Mouse (Mus musculus): ENCODE data around the gene St6galnac4. TPM values are rescaled to one million over a fixed set of nuclear protein-coding genes. Genes with fewer than 3 reads are reported as not detected.

St6galnac4 gene
- polyA plus RNA-seq, 1 experiment from 2014 or later, result 18.9 TPM

DNA sequence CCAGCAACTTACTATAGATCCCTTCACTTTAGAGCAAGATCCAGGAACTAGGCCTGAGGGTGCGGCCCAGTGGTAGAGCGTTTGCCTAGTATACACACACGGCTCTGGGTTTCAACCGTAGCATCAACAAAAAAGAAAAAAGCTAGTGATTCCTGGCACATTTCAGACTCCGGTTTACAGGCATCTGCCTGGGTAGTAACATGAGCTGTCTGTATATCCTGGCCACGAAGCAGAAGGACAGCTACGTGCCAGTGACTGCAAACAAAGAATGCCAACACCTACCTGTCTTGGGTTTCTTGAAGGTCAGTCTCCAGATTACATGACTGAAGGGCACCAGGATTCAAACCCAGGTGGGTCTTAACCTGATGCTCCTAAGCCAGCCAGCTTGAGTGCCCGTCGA, 37.7 kb upstream of the St6galnac4 start:
- Histone ChIP-seq H3K27me3 (replicated peaks) (no peaks in the 10 kb centered on the region), H3K4me1 (0 out of 2 replicates have a peak, but pooled peaks cover 3% of the 10 kb centered on the region), H3K36me3 (no peaks in the 10 kb centered on the region), H3K9ac (no peak overlapping the region), H3K4me2 (no peak overlapping the region), H3K27ac (no peak overlapping the region), H3K9me3 (replicated peaks) (no peaks in the 10 kb centered on the region), H3K4me3 (no peak overlapping the region)
- ATAC-seq, result no peak
- 78% methylated on average over 9 of the region's 9 CpGs for WGBS (ENCODE audit: insufficient replicate concordance)

DNA sequence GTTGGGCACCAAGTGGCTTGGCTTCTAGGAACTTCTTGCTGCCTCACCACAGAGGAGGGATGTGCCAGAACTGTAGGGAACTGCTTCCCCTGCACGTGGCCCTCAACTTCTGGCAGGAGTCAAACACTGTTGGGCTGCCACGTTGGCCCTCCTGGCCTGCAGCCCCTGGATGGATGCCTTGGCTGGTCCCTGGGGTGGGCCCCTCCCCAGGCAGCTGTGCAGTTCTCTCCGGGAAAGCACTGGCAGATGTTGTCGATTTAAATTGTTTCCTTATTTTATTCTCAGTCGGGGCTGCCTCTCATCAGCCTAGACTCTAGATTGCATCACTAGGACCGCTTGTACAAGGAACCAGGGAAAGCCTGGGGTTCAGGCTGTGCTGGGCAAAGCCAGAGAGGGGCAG, 37.1 kb upstream of the St6galnac4 start:
- Histone ChIP-seq H3K27ac (no peak overlapping the region), H3K4me1 (0 out of 2 replicates have a peak, but pooled peaks cover 6% of the 10 kb centered on the region), H3K27me3 (replicated peaks) (no peaks in the 10 kb centered on the region), H3K4me3 (no peak overlapping the region), H3K36me3 (no peaks in the 10 kb centered on the region), H3K4me2 (no peak overlapping the region), H3K9me3 (replicated peaks) (no peaks in the 10 kb centered on the region), H3K9ac (no peak overlapping the region)
- 61% methylated on average over 6 of the region's 6 CpGs for WGBS (ENCODE audit: insufficient replicate concordance)
- ATAC-seq, result no peak

DNA sequence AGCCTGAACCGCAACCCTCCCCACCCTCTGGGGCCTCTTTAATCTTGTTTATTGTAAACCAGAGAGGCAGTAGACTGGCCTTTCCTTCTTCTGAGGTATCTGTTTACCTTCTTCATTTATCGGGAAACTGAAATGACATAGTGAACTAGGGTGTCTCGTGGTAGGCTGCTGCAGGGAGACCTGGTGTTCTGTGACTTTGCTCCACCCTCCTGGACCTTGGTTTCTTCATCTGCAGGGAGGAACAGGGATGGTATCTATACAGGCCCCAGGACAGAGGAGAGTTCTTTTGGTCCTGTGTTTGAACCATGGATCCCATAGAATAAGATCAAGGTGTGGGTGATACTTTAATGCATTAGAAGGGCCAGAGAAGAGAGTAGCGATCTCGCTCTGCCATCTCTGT, 35.7 kb upstream of the St6galnac4 start:
- Histone ChIP-seq H3K27me3 (replicated peaks) (no peaks in the 10 kb centered on the region), H3K9ac (no peak overlapping the region), H3K4me1 (peaks cover 12% of the 10 kb centered on the region; the same call in 1 of the 2 replicates), H3K27ac (no peak overlapping the region), H3K36me3 (no peaks in the 10 kb centered on the region), H3K4me2 (no peak overlapping the region), H3K9me3 (replicated peaks) (no peaks in the 10 kb centered on the region), H3K4me3 (no peak overlapping the region)
- ATAC-seq, result no peak
- 74% methylated on average over 5 of the region's 5 CpGs for WGBS (ENCODE audit: insufficient replicate concordance)

DNA sequence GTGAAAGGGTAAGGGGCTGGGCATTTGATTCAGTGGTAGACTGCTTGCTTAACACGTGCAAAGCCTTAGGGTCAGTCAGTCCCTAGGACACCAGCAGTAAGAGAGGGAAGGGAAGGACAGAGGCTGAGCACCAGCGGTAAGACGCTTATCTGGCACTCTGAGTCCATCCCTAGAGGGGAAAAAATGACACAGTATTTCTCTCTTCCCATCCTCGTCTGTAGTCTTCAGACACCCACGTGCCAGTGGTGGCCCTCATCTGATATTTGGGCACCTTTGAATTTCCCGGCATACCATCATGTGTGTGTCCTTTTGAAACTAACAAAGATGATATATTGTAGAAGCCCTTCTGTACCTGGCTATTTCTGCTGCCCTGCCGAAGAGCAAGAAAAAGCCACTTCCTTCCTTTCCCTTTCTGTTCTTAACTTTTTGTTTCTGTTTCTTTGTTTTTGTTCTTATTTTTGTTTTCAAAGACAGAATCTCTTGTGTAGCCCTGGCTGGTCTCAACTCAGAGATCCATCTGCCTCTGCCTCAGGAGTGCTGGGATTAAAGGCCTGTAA, 33.2 kb upstream of the St6galnac4 start:
- H3K27ac ChIP-seq, result no peak overlapping the region
- WGBS (ENCODE audit: insufficient replicate concordance), result 23% methylated on average over 7 of the region's 7 CpGs
- ATAC-seq, result no peak
- H3K36me3 ChIP-seq, result no peaks in the 10 kb centered on the region
- peaks cover 16% of the 10 kb centered on the region; the same call in 1 of the 2 replicates for H3K4me1 ChIP-seq
- H3K4me2 ChIP-seq, result no peak overlapping the region
- no peak overlapping the region for H3K4me3 ChIP-seq
- H3K9me3 ChIP-seq (replicated peaks), result no peaks in the 10 kb centered on the region
- no peak overlapping the region for H3K9ac ChIP-seq
- no peaks in the 10 kb centered on the region for H3K27me3 ChIP-seq (replicated peaks)

DNA sequence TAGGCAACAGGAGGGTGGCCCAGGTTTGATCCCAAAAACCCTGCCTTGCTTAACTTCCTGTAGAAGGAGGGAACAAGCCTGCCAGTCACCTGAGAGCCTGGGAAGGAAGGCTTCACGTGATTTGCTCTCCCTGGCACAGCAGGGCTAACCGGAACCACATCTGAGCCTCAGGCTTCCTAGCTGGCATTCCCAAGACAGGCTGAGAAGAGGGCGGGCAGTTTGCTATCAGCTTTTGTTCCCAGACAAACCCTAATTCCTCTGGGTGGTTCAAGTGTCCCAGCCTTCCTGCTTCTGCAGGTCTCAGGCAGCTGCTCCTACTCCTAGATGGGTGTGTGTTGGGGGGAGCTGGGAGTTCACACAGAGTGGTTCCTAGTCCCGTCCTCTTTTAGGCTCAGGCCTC, 31.4 kb upstream of the St6galnac4 start:
- Histone ChIP-seq H3K4me1 (peaks cover 24% of the 10 kb centered on the region), H3K27ac (no peak overlapping the region), H3K27me3 (replicated peaks) (no peaks in the 10 kb centered on the region), H3K9me3 (replicated peaks) (no peaks in the 10 kb centered on the region), H3K4me3 (no peak overlapping the region), H3K9ac (no peak overlapping the region), H3K36me3 (no peaks in the 10 kb centered on the region), H3K4me2 (no peak overlapping the region)
- whole genome bisulfite sequencing (ENCODE audit: insufficient replicate concordance), result 55% methylated on average over 4 of the region's 4 CpGs
- ATAC-seq, result no peak

DNA sequence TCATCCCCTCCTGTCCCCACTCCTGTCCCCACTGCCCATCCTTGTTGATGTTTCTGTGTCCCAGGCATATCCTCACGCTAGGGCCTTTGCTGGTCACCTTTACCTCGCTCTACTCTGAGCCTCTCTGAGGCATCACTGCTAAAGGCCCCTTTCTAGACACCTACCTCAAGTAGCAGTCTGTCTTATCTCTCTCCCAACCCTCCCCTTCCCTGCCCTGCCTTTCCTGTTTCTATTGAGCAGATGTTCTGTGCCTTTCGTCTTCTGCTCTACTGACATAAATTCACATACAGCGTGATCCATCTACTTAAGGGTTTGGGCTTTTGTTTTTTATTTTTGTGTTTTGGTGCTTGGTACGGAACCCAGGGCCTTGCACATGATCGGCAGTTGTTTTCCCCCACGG, 30.9 kb upstream of the St6galnac4 start:
- Histone ChIP-seq H3K9ac (no peak overlapping the region), H3K27ac (no peak overlapping the region), H3K9me3 (replicated peaks) (no peaks in the 10 kb centered on the region)

DNA sequence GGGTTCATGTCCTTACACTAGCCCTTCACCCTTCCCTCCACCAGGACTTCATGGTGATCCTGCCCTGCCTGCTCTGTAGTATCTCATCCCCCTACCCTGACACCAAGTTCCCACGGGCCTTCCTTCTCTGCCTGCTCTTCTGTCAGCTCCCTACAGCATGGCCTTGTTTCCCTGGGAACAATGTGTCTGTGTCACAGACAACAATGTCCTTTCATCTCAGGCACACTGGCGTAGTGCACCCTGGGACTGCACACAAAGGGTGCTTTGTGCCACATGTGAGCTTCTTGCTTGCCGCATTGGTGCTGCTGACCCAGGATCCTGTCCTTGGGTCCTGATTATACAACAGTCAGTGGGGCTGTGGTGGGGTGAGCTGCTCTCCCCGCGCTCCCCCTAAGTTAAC, 27.3 kb upstream of the St6galnac4 start:
- H3K9ac ChIP-seq, result no peak overlapping the region
- no peaks in the 10 kb centered on the region for H3K27me3 ChIP-seq (replicated peaks)
- H3K4me3 ChIP-seq, result no peak overlapping the region
- H3K36me3 ChIP-seq, result 0 out of 2 replicates have a peak, but pooled peaks cover 5% of the 10 kb centered on the region
- no peak for ATAC-seq
- peaks cover 23% of the 10 kb centered on the region for H3K4me1 ChIP-seq
- H3K27ac ChIP-seq, result no peak overlapping the region
- no peaks in the 10 kb centered on the region for H3K9me3 ChIP-seq (replicated peaks)
- 75% methylated on average over 5 of the region's 5 CpGs for WGBS (ENCODE audit: insufficient replicate concordance)
- no peak overlapping the region for H3K4me2 ChIP-seq

More for the DNA sequence above, 30.9 kb upstream of the St6galnac4 start:
- no peaks in the 10 kb centered on the region for H3K36me3 ChIP-seq
- H3K4me3 ChIP-seq, result no peak overlapping the region
- no peak for ATAC-seq
- H3K27me3 ChIP-seq (replicated peaks), result no peaks in the 10 kb centered on the region
- peaks cover 29% of the 10 kb centered on the region for H3K4me1 ChIP-seq
- no peak overlapping the region for H3K4me2 ChIP-seq
- WGBS (ENCODE audit: insufficient replicate concordance), result 47% methylated on average over 7 of the region's 7 CpGs

DNA sequence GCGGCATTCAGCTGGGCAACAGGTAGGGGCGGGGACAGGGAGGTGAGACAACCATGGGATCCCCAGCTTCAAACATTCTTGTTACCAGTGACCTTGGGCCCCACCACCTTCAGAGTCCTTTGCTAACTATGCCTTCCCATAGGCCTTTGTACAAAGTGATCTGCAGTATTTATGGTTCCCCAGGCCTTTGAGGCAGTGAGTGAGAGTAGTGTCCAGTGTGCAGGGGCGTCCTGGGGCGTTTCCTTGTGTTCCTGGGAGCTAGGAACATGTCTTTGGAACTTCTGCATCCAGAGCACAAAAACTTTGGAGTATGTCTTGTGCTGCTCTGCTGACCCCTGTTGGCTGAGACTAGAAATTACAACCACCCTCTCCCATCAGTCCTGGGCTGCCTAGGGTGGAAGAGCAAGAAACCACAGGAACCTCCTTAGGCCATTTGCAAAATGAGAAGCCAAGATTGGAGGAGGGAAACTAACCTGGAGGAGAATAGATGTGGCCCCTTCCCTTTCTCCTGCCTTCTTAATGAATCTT, 20.3 kb upstream of the St6galnac4 start:
- peaks cover 4% of the 10 kb centered on the region for H3K4me1 ChIP-seq
- no peaks in the 10 kb centered on the region for H3K9me3 ChIP-seq (replicated peaks)
- peaks cover 24% of the 10 kb centered on the region; the same call in 1 of the 2 replicates for H3K36me3 ChIP-seq
- ATAC-seq, result no peak
- H3K4me3 ChIP-seq, result no peak overlapping the region
- no peak overlapping the region for H3K4me2 ChIP-seq
- 22% methylated on average over 4 of the region's 4 CpGs for WGBS (ENCODE audit: insufficient replicate concordance)
- H3K27me3 ChIP-seq (replicated peaks), result no peaks in the 10 kb centered on the region
- no peak overlapping the region for H3K27ac ChIP-seq
- H3K9ac ChIP-seq, result no peak overlapping the region

DNA sequence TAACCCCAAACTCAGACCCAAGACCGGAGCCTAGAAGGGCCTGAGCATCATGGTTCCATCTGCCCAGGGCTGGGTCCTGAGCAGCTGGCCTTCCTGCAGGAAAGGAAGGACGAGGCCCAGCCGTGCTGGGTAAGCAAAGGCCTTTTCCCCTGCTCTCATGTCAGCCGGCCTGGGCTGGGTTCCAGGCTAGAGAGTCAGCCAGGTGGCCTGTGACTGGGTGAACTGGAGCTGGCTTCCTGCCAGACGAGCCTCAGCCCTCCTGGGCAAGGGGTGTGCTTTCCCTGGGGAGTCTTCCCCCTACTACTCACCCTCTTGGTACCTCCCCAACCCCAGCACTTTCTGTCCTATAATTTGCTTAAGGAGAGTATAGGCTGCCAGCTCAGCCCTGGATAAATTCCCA, 18.7 kb upstream of the St6galnac4 start:
- 46% methylated on average over 5 of the region's 5 CpGs for WGBS (ENCODE audit: insufficient replicate concordance)

DNA sequence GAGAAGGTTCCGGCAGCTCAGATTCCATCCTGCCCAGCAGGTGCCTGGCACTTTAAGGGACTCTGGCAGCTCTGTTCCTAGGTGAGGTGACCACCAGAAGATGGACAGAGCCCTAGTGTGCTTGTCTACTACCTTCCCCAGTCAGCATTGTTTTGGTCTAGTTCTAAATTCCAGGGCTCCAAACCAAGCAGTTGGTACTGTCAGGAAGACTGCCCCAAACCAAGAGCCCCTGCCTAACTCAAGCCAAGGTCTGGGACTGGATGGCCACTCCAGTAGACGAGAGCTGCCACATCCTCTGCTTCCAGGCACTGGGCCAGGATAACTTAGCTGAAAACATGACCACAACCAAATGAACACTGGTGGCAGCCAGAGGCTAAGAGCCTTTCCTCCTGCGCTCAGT, 18.0 kb upstream of the St6galnac4 start:
- Histone ChIP-seq H3K4me3 (no peak overlapping the region), H3K4me2 (no peak overlapping the region), H3K27me3 (replicated peaks) (no peaks in the 10 kb centered on the region), H3K4me1 (peaks cover 16% of the 10 kb centered on the region), H3K36me3 (peaks cover 36% of the 10 kb centered on the region), H3K27ac (no peak overlapping the region), H3K9me3 (replicated peaks) (no peaks in the 10 kb centered on the region), H3K9ac (no peak overlapping the region)
- no peak for ATAC-seq
- WGBS (ENCODE audit: insufficient replicate concordance), result 83% methylated on average over 3 of the region's 3 CpGs

More for the DNA sequence above, 18.7 kb upstream of the St6galnac4 start:
- no peak overlapping the region for H3K9ac ChIP-seq
- H3K4me3 ChIP-seq, result no peak overlapping the region
- no peaks in the 10 kb centered on the region for H3K27me3 ChIP-seq (replicated peaks)
- H3K27ac ChIP-seq, result no peak overlapping the region
- H3K9me3 ChIP-seq (replicated peaks), result no peaks in the 10 kb centered on the region
- H3K4me1 ChIP-seq, result peaks cover 16% of the 10 kb centered on the region
- H3K36me3 ChIP-seq, result peaks cover 35% of the 10 kb centered on the region
- no peak for ATAC-seq
- no peak overlapping the region for H3K4me2 ChIP-seq

DNA sequence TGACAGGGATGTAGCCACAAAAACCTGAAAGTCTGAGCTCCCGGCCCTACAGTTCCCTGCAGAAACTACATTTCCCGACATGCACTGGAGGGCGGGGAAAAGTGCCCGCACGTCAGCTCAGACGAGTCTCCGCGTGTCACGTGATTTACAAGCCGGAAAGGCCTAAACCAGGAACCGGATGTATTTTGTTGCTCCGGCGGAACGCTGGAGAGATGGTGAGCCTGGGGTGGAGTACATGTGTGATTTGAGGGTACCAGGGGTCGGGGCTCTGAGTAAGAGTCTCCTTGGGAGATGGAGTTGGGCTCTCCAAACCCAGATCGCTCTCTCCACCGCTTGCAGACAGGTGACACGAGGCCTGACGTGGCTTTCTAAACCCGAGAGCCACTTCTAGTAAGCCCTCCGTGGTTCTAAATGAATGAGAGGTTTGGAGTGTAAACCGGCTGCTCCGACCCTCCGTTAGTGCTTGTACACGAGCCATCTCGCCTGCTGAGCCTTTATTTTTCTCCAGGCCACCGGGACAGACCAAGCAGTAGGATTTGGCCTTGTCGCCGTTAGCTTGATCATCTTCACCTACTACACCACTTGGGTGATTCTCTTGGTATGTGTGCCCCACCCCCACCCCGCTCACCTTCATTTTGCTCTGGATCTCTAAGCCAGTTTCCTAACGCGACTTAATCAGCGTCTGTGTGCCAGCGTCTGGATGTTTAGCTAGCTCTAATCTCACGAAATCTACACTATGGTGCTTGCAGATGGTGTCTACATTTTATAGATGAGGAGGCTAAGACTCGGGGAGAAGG, 16.0 kb upstream of the St6galnac4 start, which contains the start of gene Dpm2:
TSS of gene Dpm2 (plus strand) at position 161 of the 797 bp plus-strand sequence.
- peaks cover 25% of the 10 kb centered on the region for H3K4me1 ChIP-seq
- H3K36me3 ChIP-seq, result peaks cover 30% of the 10 kb centered on the region
- H3K9ac ChIP-seq, result peak within 1 kb of the TSS; percentile 75
- peak within 1 kb of the TSS; percentile 72 for H3K4me3 ChIP-seq
- H3K9me3 ChIP-seq (replicated peaks), result no peaks in the 10 kb centered on the region
- peaks cover 8% of the 10 kb centered on the region for H3K27me3 ChIP-seq (replicated peaks)
- peak within 1 kb of the TSS; percentile 89 for H3K4me2 ChIP-seq
- peak within 1 kb of the TSS; percentile 69 for H3K27ac ChIP-seq
- WGBS (ENCODE audit: insufficient replicate concordance), result under 1% methylated on average over 36 of the region's 36 CpGs
- peak; percentile 83 for ATAC-seq

DNA sequence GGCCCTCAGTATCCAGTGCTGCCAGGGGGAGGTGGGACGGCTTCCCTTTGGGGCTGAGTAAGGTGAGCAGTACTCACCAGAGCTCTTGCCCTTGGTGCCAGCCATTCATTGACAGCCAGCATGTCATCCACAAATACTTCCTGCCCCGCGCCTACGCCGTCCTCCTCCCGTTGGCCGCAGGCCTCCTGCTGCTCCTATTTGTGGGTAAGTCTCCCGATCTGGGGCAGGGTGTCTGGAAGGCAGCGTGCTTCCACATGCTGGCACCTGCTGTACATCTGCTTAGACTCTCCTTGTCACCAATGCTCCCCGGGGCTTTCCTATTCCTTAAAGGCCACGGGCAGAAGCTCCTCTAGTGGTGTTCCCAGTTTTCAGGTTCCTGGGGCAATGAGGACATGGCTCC, 14.7 kb upstream of the St6galnac4 start:
- H3K9ac ChIP-seq, result no peak overlapping the region
- H3K9me3 ChIP-seq (replicated peaks), result no peaks in the 10 kb centered on the region
- H3K4me3 ChIP-seq, result no peak overlapping the region
- peak overlapping the region; percentile 89 for H3K4me2 ChIP-seq
- ATAC-seq, result no peak
- peaks cover 22% of the 10 kb centered on the region for H3K36me3 ChIP-seq
- no peak overlapping the region for H3K27ac ChIP-seq
- peaks cover 28% of the 10 kb centered on the region for H3K4me1 ChIP-seq
- 88% methylated on average over 11 of the region's 11 CpGs for WGBS (ENCODE audit: insufficient replicate concordance)
- H3K27me3 ChIP-seq (replicated peaks), result peaks cover 21% of the 10 kb centered on the region

All from liver, embryonic 12.5 days (tissue).